Mouse (Mus musculus) CD4-positive naive resting alpha-beta T cell, adult 76 days (primary cell): ENCODE data around the gene Zmym1. TPM values are rescaled to one million over a fixed set of nuclear protein-coding genes. Genes with fewer than 3 reads are reported as not detected.

Experiments used
- total RNA-seq: library from RNA; stranded (reverse); gene quantifications from one replicate; pipeline ENCODE4 v1.2.4, GENCODE M21; 2023

Gene Zmym1
- total RNA-seq = 26.8 TPM

DNA sequence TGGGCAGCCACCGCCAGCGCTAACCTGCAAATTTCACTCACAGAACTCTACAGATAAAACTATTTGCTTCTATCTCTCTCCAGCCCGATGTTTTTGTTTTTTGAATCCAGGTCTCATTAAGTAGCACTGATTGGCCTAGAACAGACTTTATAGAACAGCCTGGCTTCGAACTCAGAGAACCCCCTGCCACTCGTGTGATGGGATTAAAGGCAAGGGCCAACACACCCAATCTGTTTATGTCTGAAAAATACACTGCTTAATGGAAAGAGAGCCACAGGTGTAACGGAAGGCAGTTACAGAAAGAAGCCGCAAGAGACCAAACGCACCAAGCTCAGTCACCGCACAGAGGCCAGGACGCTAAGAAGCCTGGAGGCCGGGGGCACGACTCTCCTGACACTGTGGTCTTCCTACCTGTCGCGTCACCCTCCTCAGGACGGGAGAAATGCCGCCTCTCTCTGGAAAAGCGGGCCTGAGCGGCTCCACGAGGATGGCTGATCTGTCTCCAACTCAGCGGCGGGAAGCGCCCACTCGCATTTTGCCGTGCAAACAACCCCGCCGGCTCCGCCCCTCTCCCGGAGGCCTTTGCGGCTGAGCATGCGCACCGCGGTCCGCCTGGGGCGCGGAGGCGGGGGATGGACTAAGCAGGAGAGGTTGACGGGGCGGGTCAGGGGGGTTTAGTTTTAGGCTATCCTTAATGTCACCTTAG is at the start of gene Zmym1:
Zmym1 (minus strand) TSS at position 568 of the 706 bp plus-strand sequence.

DNA sequence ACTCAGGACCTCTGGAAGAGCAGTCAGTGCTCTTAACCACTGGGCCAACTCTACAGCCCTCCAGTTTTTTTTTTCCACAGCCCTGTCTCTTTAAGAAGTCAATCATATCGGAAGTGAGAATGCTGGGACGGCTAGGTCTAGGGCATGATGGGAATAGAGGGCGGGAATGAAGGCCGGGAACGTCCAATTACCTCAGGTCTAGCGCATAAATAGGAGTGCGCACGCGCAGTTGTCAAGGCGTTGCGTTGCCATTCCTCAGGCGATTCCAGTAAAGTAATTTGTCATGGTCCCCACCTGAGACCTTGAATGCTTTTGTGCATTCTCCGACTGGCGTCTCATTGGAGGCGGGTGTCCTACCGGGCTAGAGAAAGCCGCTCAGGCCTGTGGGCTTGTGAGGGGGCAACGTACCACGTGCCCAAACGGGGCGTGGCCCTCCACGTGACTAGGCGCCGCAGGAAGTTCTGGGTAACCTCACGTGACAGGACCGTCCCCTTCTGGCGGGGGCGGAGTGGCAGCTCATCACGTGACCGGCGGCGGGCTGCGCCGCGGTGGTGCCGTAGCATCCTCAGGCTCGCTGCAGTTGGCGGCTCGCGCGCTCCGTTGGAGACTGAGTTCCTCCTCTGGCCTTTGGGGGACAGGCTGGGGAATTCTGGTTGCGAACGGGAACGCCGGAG is 16.1 kb upstream of the Zmym1 start, which contains the start of gene Zmym6:
Zmym6 (plus strand) TSS at position 509 of the 674 bp plus-strand sequence.

DNA sequence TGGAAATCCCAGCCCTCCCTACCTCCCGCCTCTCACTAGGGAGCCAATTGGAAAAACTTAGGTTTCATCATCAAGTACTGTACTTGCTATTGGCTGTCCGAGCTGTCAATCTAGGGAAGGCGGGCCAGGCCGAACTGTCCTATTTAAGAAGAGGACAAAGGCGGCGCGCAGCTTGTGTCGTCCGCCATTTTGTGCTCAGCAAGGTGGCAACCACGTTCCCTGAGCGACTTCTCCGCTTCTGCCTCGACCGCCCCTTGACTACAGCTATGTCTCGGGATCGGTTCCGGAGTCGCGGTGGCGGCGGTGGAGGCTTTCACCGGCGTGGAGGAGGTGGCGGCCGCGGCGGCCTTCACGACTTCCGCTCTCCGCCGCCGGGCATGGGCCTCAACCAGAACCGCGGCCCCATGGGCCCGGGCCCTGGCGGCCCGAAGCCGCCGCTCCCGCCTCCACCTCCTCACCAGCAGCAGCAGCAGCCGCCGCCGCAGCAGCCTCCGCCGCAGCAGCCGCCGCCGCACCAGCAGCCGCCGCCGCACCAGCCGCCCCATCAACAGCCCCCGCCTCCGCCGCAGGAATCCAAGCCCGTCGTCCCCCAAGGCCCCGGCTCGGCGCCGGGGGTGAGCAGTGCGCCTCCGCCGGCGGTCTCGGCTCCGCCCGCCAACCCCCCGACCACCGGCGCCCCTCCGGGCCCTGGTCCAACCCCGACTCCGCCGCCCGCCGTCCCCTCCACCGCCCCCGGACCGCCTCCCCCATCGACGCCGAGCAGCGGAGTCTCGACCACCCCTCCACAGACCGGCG is 39.6 kb downstream of the Zmym1 start, which contains the start of gene Sfpq:
Sfpq (plus strand) TSS at position 174 of the 795 bp plus-strand sequence.

Other genes with a start within 250 kb of the Zmym1 start
- gene Zmym4, start 93.0 kb downstream of the Zmym1 start, total RNA-seq = 45.2 TPM
- gene Sfpq, start 39.8 kb downstream of the Zmym1 start, total RNA-seq = 881 TPM
- 25.2 TPM for gene Zmym6, start 16.2 kb upstream of the Zmym1 start, total RNA-seq
- 3.6 TPM for gene Tmem35b, start 62.5 kb upstream of the Zmym1 start, total RNA-seq
- gene Dlgap3, start 108.1 kb upstream of the Zmym1 start, total RNA-seq = 0.56 TPM
- 15.3 TPM for gene Smim12, start 182.6 kb upstream of the Zmym1 start, total RNA-seq